In genomic region chr8:121925624-121926023, GRCm38 (mm10) we compare ENCODE assay signal across 8 mouse cellular contexts. TPM values are rescaled to one million over a fixed set of nuclear protein-coding genes. Genes with fewer than 3 reads are reported as not detected.
DNase-seq lines count a peak whose midpoint lies in the region; TF ChIP-seq lines count a peak whose summit lies in the region.
"Had no signal": no experiment of that assay in that cellular context is flagged by ENCODE, and none has a peak within 500 bp of the region (broad histone marks: within the 10 kb centered on the region; RNA-seq: fewer than 3 reads in every experiment).

No protein-coding gene starts in this region.

- H3K27me3 ChIP-seq in CH12.LX (replicated peaks) = no peaks in the 10 kb centered on the region
- H3K27me3 ChIP-seq: limb, embryonic 15.5 days had no signal

- dilution Hi-C loops in CH12.LX (cut with MboI; ENCODE audit: extremely low pct_ligation_motif_present, extremely low pct_unique_long_range_greater_than_20kb, low sequenced_read_pairs) = no loop called here

- peak; percentile 87 to 95 for TF ChIP-seq CTCF in CH12.LX (conservative IDR thresholded peaks at IDR 0.05 in 1 of 2, IDR thresholded peaks at IDR 0.05 in 1 of 2; ENCODE audit: low read depth in 2 of 2, low read length in 2 of 2)

- TF ChIP-seq EP300 in CH12.LX (IDR thresholded peaks at IDR 0.05; ENCODE audit: low read length) = no peak

- H3K4me1 ChIP-seq in CH12.LX (ENCODE audit: control insufficient read depth in 1 of 2, insufficient read depth in 2 of 2) = peaks cover 11 to 37% of the 10 kb centered on the region in 2 experiments

- in situ Hi-C loops in CH12.LX (cut with MboI; ENCODE audit: low pct_ligation_motif_present, low pct_unique_long_range_greater_than_20kb, low sequenced_read_pairs) = loop anchor here (10.0 kb wide), 1 partner anchor 51 kb away; no protein-coding TSS in a partner anchor

- H3K9me3 ChIP-seq in CH12.LX (replicated peaks; ENCODE audit: low read length) = peaks cover 3% of the 10 kb centered on the region
- H3K9me3 ChIP-seq: limb, embryonic 15.5 days had no signal

- H3K4me3 ChIP-seq in CH12.LX (replicated peaks in 1 of 3; ENCODE audit: low read depth in 2 of 3, low read length in 2 of 3, poor library complexity in 1 of 3) = no peak overlapping the region
- H3K4me3 ChIP-seq: limb, embryonic 15.5 days had no signal

- 0 out of 2 replicates have a peak overlapping the region, but pooled peaks have one; percentile 23 for H3K27ac ChIP-seq in CH12.LX (ENCODE audit: insufficient read depth, low read depth)
- H3K27ac ChIP-seq: limb, embryonic 15.5 days had no signal

- peak; percentile 32; the same call in 1 of the 2 replicates for TF ChIP-seq POLR2A in CH12.LX (IDR thresholded peaks at IDR 0.05; ENCODE audit: low read depth, low read length)

- TF ChIP-seq RAD21 in CH12.LX (IDR thresholded peaks at IDR 0.05; ENCODE audit: low read depth, low read length) = peak; percentile 90

- peak overlapping the region; percentile 68 for H3K9ac ChIP-seq in CH12.LX (ENCODE audit: insufficient read depth, low read depth)
- H3K9ac ChIP-seq: limb, embryonic 15.5 days had no signal

- no peaks in the 10 kb centered on the region for H3K79me2 ChIP-seq in CH12.LX (replicated peaks; ENCODE audit: control insufficient read depth, extremely low read depth, insufficient read depth, poor library complexity, severe bottlenecking)

- no peaks in the 10 kb centered on the region for H3K36me3 ChIP-seq in CH12.LX (replicated peaks in 1 of 2; ENCODE audit: control insufficient read depth in 1 of 2, insufficient read depth in 1 of 2, low read length in 1 of 2)
- H3K36me3 ChIP-seq: limb, embryonic 15.5 days had no signal

- DNase-seq in CH12.LX (ENCODE audit: extremely low read depth) (peak; percentile 93), NIH3T3 (ENCODE audit: low read depth) (peak; percentile 92)
- peak; percentile 77 to 87 for DNase-seq in cerebellum, postnatal 25 days
- DNase-seq in gastrocnemius, postnatal 10 days = peak; percentile 83
- DNase-seq in layer of hippocampus, adult 11-12 months (ENCODE audit: low spot score) = peak; percentile 85
- peak; percentile 70 for DNase-seq in lung, postnatal 25 days (ENCODE audit: low spot score)
- peak; percentile 62 to 64 for DNase-seq in right cerebral cortex, postnatal 36 days (ENCODE audit: low spot score in 2 of 2)

- peak overlapping the region; percentile 80; the same call in 1 of the 2 replicates for H3K4me2 ChIP-seq in CH12.LX (ENCODE audit: insufficient read depth, low read depth, poor library complexity, severe bottlenecking)
- H3K4me2 ChIP-seq: limb, embryonic 15.5 days had no signal

TF ChIP-seq in CH12.LX, 34 proteins besides CTCF, POLR2A, EP300 and RAD21:
- TF ChIP-seq MEF2A (IDR thresholded peaks at IDR 0.05; ENCODE audit: borderline replicate concordance, low read depth, low read length) (no peak; the same call in 1 of the 2 replicates), NRF1 (IDR thresholded peaks at IDR 0.05; ENCODE audit: low read depth, low read length) (no peak), JUND (conservative IDR thresholded peaks at IDR 0.05; ENCODE audit: low read depth, low read length) (no peak), SIN3A (IDR thresholded peaks at IDR 0.05; ENCODE audit: low read length) (peak; percentile 45; the same call in 1 of the 2 replicates), KAT2A (IDR thresholded peaks at IDR 0.05; ENCODE audit: insufficient replicate concordance, low read length) (no peak), POLR2AphosphoS2 (IDR thresholded peaks at IDR 0.05; ENCODE audit: low read depth, low read length) (no peak), GABPA (IDR thresholded peaks at IDR 0.05; ENCODE audit: insufficient replicate concordance, low read depth, low read length) (no peak), MXI1 (IDR thresholded peaks at IDR 0.05; ENCODE audit: low read depth, low read length) (no peak), MAZ (IDR thresholded peaks at IDR 0.05; ENCODE audit: low read depth, low read length) (no peak), ZMIZ1 (IDR thresholded peaks at IDR 0.05; ENCODE audit: low read depth, low read length) (no peak), TCF12 (IDR thresholded peaks at IDR 0.05; ENCODE audit: low read depth, low read length) (0 out of 2 replicates have a peak, but pooled peaks have one; percentile 30), NELFE (IDR thresholded peaks at IDR 0.05; ENCODE audit: low read depth, low read length) (no peak), ETS1 (conservative IDR thresholded peaks at IDR 0.05; ENCODE audit: low read depth, low read length) (no peak), ZC3H11A (IDR thresholded peaks at IDR 0.05; ENCODE audit: low read depth, low read length) (peak; percentile 32; the same call in 1 of the 2 replicates), USF1 (IDR thresholded peaks at IDR 0.05; ENCODE audit: low read depth, low read length) (no peak), TBP (conservative IDR thresholded peaks at IDR 0.05; ENCODE audit: low read depth, low read length) (no peak), ZKSCAN1 (IDR thresholded peaks at IDR 0.05; ENCODE audit: borderline replicate concordance, low read depth, low read length) (no peak), IRF4 (IDR thresholded peaks at IDR 0.05; ENCODE audit: low read depth, low read length) (peak; percentile 35; the same call in 1 of the 2 replicates), E2F4 (IDR thresholded peaks at IDR 0.05; ENCODE audit: insufficient replicate concordance, low read depth, low read length) (no peak), CHD1 (IDR thresholded peaks at IDR 0.05; ENCODE audit: low read depth, low read length) (no peak), JUN (IDR thresholded peaks at IDR 0.05; ENCODE audit: insufficient read depth, low read depth, low read length) (no peak), UBTF (IDR thresholded peaks at IDR 0.05; ENCODE audit: low read depth, low read length) (no peak), HCFC1 (IDR thresholded peaks at IDR 0.05; ENCODE audit: low read depth, low read length) (0 out of 2 replicates have a peak, but pooled peaks have one; percentile 14), ZNF384 (IDR thresholded peaks at IDR 0.05; ENCODE audit: low read depth, low read length) (no peak), SMC3 (IDR thresholded peaks at IDR 0.05; ENCODE audit: low read depth, low read length) (peak; percentile 88), MAFK (IDR thresholded peaks at IDR 0.05; ENCODE audit: insufficient replicate concordance, low read length) (no peak), MYC (IDR thresholded peaks at IDR 0.05; ENCODE audit: low read depth, low read length) (0 out of 2 replicates have a peak, but pooled peaks have one; percentile 29), MAX (IDR thresholded peaks at IDR 0.05; ENCODE audit: low read length) (no peak)

RNA-seq across cellular contexts. Expression of gene Slc7a5, which starts 18.1 kb away (rescaled TPM):
- total RNA-seq in CH12.LX (2012; rRNA removed) = 156 and 207 TPM in 2 replicates
- total RNA-seq in CH12.LX (2014; rRNA removed) = 110 and 119 TPM in 2 replicates
- 235 and 291 TPM in 2 replicates for polyA plus RNA-seq in CH12.LX (2012; ENCODE audit: insufficient read length, low read depth)
- total RNA-seq in gastrocnemius, postnatal 10 days (2021) = 10 to 100 TPM in 1 of 2 experiments, 1 to 10 TPM in 1; 8.1 to 10.7 TPM

RNA-seq across cellular contexts. Expression of gene Car5a, which starts 19.1 kb away (rescaled TPM):
- total RNA-seq in CH12.LX (2012; rRNA removed) (3.1 and 9.7 TPM in 2 replicates), CH12.LX (2014; rRNA removed) (not detected in 2 replicates)
- 0.90 and 1.6 TPM in 2 replicates for polyA plus RNA-seq in CH12.LX (2012; ENCODE audit: insufficient read length, low read depth)
- not detected for total RNA-seq in gastrocnemius, postnatal 10 days (2021)
- polyA plus RNA-seq: limb, embryonic 15.5 days had no signal

RNA-seq across cellular contexts. Expression of gene Banp, which starts 23.9 kb away (rescaled TPM):
- total RNA-seq in CH12.LX (2012; rRNA removed) (29.1 and 34.2 TPM in 2 replicates), CH12.LX (2014; rRNA removed) (20.9 and 25.7 TPM in 2 replicates)
- polyA plus RNA-seq in CH12.LX (2012; ENCODE audit: insufficient read length, low read depth) = 13.2 and 14.9 TPM in 2 replicates
- total RNA-seq in gastrocnemius, postnatal 10 days (2021) = 10 to 100 TPM in 1 of 2 experiments, 1 to 10 TPM in 1; 6.0 to 11.1 TPM

Comparison
In these comparisons a context has a peak if more than half of its experiments do, and no peak if none do; other contexts are left out.
1. RNA of gene Slc7a5, which starts 18.1 kb away (total RNA-seq): 110 to 207 TPM in CH12.LX; 8.1 to 10.7 TPM in gastrocnemius, postnatal 10 days; every median in the first group is over 4 times any median in the second.
2. Peak in every context shown above with its lines, with median percentiles within 50 percentile points of each other: DNase-seq.